Mouse (Mus musculus): ENCODE results near the gene Nos3.

The Nos3 gene

GRCm38 (mm10) chr5:24364508-24364907, at the start of gene Nos3:
Nos3 (plus strand) TSS chr5:24364810.
- in situ Hi-C loops (cut with MboI, MseI): loop anchor here (5.0 kb wide), 1 partner anchor 102 kb away; no protein-coding TSS in a partner anchor

GRCm38 (mm10) chr5:24319776-24320466, 44.7 kb upstream of the Nos3 start:
- in situ Hi-C loops (cut with MboI, MseI): no loop called here

GRCm38 (mm10) chr5:24320467-24320813, 44.2 kb upstream of the Nos3 start:
- in situ Hi-C loops (cut with MboI, MseI): no loop called here

GRCm38 (mm10) chr5:24320894-24321293, 43.7 kb upstream of the Nos3 start:
- in situ Hi-C loops (cut with MboI, MseI): no loop called here

DNA sequence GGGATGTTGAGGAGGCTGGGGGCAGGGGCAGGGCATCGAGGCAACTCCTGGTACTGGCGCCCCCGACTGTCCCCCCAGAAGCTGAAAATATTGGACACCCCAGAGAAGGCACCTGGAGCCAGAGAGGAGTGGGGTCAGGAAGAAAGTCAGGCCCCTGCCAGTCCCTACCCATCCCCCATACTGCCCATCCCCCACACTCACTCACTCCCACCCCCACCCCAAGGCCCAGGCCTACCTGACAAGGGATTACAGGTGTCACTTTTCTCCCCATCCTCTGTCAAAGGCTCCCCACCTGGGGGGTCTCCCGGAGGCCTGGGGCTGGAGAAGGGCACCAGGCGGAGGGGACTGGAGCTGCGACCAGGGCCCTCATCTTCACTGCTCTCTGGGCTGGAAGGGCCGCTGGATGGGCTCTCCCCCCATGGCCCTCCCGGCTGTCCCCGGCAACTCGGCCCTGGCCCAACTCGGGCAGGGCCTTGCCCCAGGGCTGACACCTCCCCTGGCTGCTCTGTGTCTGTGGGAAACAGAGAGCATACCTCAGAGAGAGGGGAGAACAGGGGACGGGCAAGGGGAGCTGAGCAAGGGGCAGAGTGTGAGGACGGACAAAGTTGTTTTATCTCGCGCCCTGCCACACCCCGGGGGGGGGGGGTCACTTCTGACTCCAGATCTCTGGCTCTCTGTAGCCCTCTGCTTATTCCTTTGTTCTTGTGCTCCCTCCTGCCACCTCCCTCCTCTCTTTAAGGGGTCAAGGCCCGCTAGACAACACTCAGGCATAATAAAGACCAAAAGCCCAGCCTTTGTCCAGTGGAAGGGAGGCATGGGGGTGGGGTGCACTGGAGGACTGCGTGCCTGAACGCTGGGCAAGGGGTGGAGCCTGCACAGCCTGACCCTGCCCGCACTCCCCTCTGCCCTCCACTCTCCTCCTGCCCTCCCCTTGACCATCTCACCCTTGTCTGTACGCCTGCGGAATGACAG, 42.6 kb upstream of the Nos3 start:
- in situ Hi-C loops (cut with MboI, MseI): no loop called here

DNA sequence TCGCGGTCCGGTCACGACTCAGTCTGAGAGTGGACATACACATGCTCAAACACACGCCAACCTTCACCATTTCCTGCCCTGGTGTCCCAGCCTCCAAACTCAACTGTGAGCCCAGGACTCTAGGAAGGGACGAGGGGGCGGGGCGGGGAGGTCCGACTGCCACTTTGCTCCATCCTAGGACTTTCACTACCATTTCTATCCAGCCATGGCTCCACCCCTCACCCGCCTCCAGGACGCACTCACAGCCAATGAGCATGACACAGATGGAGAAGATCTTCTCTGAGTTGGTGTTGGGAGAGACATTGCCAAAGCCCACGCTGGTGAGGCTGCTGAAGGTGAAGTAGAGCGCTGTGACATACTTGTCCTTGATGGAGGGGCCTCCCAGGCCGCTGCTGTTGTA, 39.4 kb upstream of the Nos3 start:
- in situ Hi-C loops (cut with MboI, MseI): no loop called here

GRCm38 (mm10) chr5:24326166-24326841, 38.3 kb upstream of the Nos3 start:
- in situ Hi-C loops (cut with MboI, MseI): no loop called here

GRCm38 (mm10) chr5:24326842-24327417, 37.7 kb upstream of the Nos3 start:
- in situ Hi-C loops (cut with MboI, MseI): no loop called here

- in situ Hi-C loops (cut with MboI, MseI): no loop called here
Measured at GRCm38 (mm10) chr5:24328813-24329211, 35.8 kb upstream of the Nos3 start.

- in situ Hi-C loops (cut with MboI, MseI): no loop called here
Measured at GRCm38 (mm10) chr5:24329212-24329964, 35.2 kb upstream of the Nos3 start.

GRCm38 (mm10) chr5:24329965-24330298, 34.7 kb upstream of the Nos3 start:
- in situ Hi-C loops (cut with MboI, MseI): no loop called here

GRCm38 (mm10) chr5:24332401-24332800, 32.2 kb upstream of the Nos3 start:
- in situ Hi-C loops (cut with MboI, MseI): no loop called here

- in situ Hi-C loops (cut with MboI, MseI): no loop called here
Measured at GRCm38 (mm10) chr5:24334749-24335148, 29.9 kb upstream of the Nos3 start.

DNA sequence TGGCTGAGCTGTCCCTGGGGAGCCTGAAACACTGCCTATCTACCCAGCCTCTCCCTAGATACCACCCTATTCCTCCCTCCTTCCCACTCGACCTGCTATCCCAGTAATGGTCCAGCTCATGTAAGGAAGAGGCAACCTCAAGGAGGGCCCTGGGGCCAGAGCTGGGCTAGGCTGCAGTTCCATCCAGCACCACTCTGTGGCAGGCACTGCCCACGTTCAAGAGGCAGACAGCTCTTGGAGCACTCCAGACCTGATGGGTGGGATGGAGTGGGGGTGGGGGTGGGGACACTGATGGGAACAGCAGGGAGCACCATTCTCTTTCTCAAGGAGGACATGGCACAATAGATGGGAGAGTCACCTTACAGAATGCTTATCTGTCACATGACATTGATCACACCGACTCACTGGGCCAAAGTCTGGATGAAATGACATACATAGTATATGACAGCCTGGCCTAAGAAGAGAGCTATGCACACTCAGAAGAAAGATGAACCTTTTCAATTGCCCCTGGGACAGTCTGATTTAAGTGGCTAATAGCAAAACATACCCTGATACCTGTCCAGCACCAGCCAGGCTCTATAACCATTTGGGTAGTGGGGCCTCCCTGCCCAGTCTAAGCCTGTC, 28.6 kb upstream of the Nos3 start:
- in situ Hi-C loops (cut with MboI, MseI): no loop called here

DNA sequence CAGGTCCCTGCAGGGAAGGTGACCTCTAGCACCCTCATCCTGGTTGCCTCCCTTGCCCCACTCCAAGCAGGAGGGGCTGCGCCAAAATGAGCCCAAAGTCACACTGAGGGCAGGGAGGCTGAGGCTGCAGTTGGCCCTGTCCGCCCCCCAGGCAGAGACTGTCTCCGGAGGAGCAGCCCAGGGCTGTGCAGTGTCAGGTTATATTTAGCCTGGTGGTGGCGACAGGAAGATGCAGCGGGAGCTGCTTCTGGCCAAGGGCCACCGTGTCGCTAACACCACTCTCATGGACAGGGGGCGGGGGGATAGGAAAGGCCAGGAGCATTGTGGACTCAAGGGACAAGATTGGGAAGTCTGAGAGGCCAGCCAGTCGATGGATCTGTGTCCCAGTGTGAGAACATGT, 27.2 kb upstream of the Nos3 start:
- in situ Hi-C loops (cut with MboI, MseI): no loop called here

- in situ Hi-C loops (cut with MboI, MseI): no loop called here
Measured at GRCm38 (mm10) chr5:24337821-24338220, 26.8 kb upstream of the Nos3 start.

GRCm38 (mm10) chr5:24342205-24342963, 22.2 kb upstream of the Nos3 start:
- in situ Hi-C loops (cut with MboI, MseI): no loop called here

GRCm38 (mm10) chr5:24342966-24343365, 21.6 kb upstream of the Nos3 start:
- in situ Hi-C loops (cut with MboI, MseI): no loop called here

- in situ Hi-C loops (cut with MboI, MseI): no loop called here
Measured at GRCm38 (mm10) chr5:24343379-24343778, 21.2 kb upstream of the Nos3 start.

DNA sequence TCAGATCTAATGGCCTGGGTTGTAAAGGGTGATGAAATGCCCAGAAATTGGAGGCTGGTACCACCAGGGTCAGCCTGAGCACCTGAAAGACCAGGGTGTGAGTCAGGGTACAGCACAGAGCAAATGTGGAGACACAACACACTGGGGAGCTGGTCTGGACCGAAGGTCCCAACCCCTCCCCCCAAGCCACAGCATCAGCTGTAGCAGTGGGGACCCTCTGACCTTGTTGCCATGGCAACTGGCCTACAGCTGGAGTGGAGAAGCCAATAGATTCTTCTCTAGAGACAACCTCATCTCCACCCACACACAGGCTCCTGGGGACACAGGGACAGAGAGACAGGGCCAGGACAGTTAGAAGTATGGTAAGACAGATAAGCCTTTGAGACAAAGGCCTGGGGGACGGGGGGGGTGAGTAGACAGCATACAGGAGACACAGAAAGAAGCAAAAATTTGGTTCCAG, 20.6 kb upstream of the Nos3 start:
- in situ Hi-C loops (cut with MboI, MseI): no loop called here

Data from T-helper 1 cell (primary cell).